Mouse (Mus musculus): Measurements from ENCODE around the gene Sftpd. TPM values are rescaled to one million over a fixed set of nuclear protein-coding genes. Genes with fewer than 3 reads are reported as not detected.

The Sftpd gene
- not detected for polyA plus RNA-seq (2014; fragmentation: Illumina TruSeq; extraction: RNeasy Lipid Tissue Mini Kit (QIAGEN cat#74804); ENCODE audit: low read depth, low replicate concordance)

GRCm38 (mm10) chr14:41185059-41185821 is at the start of gene Sftpd:
Sftpd (minus strand) TSS chr14:41185149.

GRCm38 (mm10) chr14:41151220-41151898 is 33.6 kb downstream of the Sftpd start, which contains the start of gene Mbl1:
Mbl1 (plus strand) TSS chr14:41151458.

GRCm38 (mm10) chr14:41131540-41131939 is 53.4 kb downstream of the Sftpd start, which contains the start of gene Sftpa1:
Sftpa1 (plus strand) TSS chr14:41131782.

Other genes starting within 250 kb of the Sftpd start
- gene Tspan14, start 218.3 kb downstream of the Sftpd start, polyA plus RNA-seq (2014; fragmentation: Illumina TruSeq; extraction: RNeasy Lipid Tissue Mini Kit (QIAGEN cat#74804); ENCODE audit: low read depth, low replicate concordance), result 12.4 TPM
- gene Fam213a, start 171.4 kb downstream of the Sftpd start, polyA plus RNA-seq (2014; fragmentation: Illumina TruSeq; extraction: RNeasy Lipid Tissue Mini Kit (QIAGEN cat#74804); ENCODE audit: low read depth, low replicate concordance), result 38.9 TPM
- gene Dydc2, start 115.9 kb downstream of the Sftpd start, polyA plus RNA-seq (2014; fragmentation: Illumina TruSeq; extraction: RNeasy Lipid Tissue Mini Kit (QIAGEN cat#74804); ENCODE audit: low read depth, low replicate concordance), result not detected
- not detected for gene Dydc1, start 112.2 kb downstream of the Sftpd start, polyA plus RNA-seq (2014; fragmentation: Illumina TruSeq; extraction: RNeasy Lipid Tissue Mini Kit (QIAGEN cat#74804); ENCODE audit: low read depth, low replicate concordance)
- gene Mat1a, start 80.1 kb downstream of the Sftpd start, polyA plus RNA-seq (2014; fragmentation: Illumina TruSeq; extraction: RNeasy Lipid Tissue Mini Kit (QIAGEN cat#74804); ENCODE audit: low read depth, low replicate concordance), result 0.65 TPM
- not detected for gene Sftpa1, start 53.4 kb downstream of the Sftpd start, polyA plus RNA-seq (2014; fragmentation: Illumina TruSeq; extraction: RNeasy Lipid Tissue Mini Kit (QIAGEN cat#74804); ENCODE audit: low read depth, low replicate concordance)
- gene Mbl1, start 33.7 kb downstream of the Sftpd start, polyA plus RNA-seq (2014; fragmentation: Illumina TruSeq; extraction: RNeasy Lipid Tissue Mini Kit (QIAGEN cat#74804); ENCODE audit: low read depth, low replicate concordance), result 0.29 TPM
- gene Gm2832, start 93.7 kb upstream of the Sftpd start, polyA plus RNA-seq (2014; fragmentation: Illumina TruSeq; extraction: RNeasy Lipid Tissue Mini Kit (QIAGEN cat#74804); ENCODE audit: low read depth, low replicate concordance), result not detected
- gene Gm5798, start 163.5 kb upstream of the Sftpd start, polyA plus RNA-seq (2014; fragmentation: Illumina TruSeq; extraction: RNeasy Lipid Tissue Mini Kit (QIAGEN cat#74804); ENCODE audit: low read depth, low replicate concordance), result not detected
- gene Gm7945, start 201.2 kb upstream of the Sftpd start, polyA plus RNA-seq (2014; fragmentation: Illumina TruSeq; extraction: RNeasy Lipid Tissue Mini Kit (QIAGEN cat#74804); ENCODE audit: low read depth, low replicate concordance), result not detected
- gene Gm6482, start 223.1 kb upstream of the Sftpd start, polyA plus RNA-seq (2014; fragmentation: Illumina TruSeq; extraction: RNeasy Lipid Tissue Mini Kit (QIAGEN cat#74804); ENCODE audit: low read depth, low replicate concordance), result not detected

Measured in heart, adult 10 weeks (tissue).